Comparison of ENCODE assay signal across 7 mouse cellular contexts in genomic region chr9:69948964-69949363, GRCm38 (mm10). TPM values are rescaled to one million over a fixed set of nuclear protein-coding genes. Genes with fewer than 3 reads are reported as not detected.
DNase-seq lines count a peak whose midpoint lies in the region; ATAC-seq and TF ChIP-seq lines count a peak whose summit lies in the region.

No protein-coding gene starts in this region.

- no peak for ATAC-seq in liver, embryonic 12.5 days
- peak; percentile 55; the same call in 1 of the 2 replicates for ATAC-seq in stomach, postnatal 0 days (ENCODE audit: low FRiP score, low TSS enrichment)

- peak; percentile 90 for TF ChIP-seq CTCF in stomach, postnatal 0 days (IDR thresholded peaks at IDR 0.05; ENCODE audit: low read depth)

- H3K4me2 ChIP-seq in liver, embryonic 12.5 days = no peak overlapping the region
- H3K4me2 ChIP-seq in stomach, postnatal 0 days (replicated peaks; ENCODE audit: low read depth) = no peak overlapping the region

- H3K4me1 ChIP-seq in liver, embryonic 12.5 days = no peaks in the 10 kb centered on the region
- H3K4me1 ChIP-seq in stomach, postnatal 0 days (replicated peaks; ENCODE audit: control insufficient read depth, insufficient read depth) = no peaks in the 10 kb centered on the region

- 5% methylated on average over 2 of the region's 2 CpGs for WGBS in liver, embryonic 12.5 days (ENCODE audit: insufficient replicate concordance)
- 9% methylated on average over 2 of the region's 2 CpGs for WGBS in stomach, postnatal 0 days

- H3K9me3 ChIP-seq in liver, embryonic 12.5 days (replicated peaks) = no peaks in the 10 kb centered on the region
- H3K9me3 ChIP-seq in stomach, postnatal 0 days (ENCODE audit: control insufficient read depth, low read length) = no peaks in the 10 kb centered on the region

- no peaks in the 10 kb centered on the region for H3K36me3 ChIP-seq in liver, embryonic 12.5 days
- no peaks in the 10 kb centered on the region for H3K36me3 ChIP-seq in stomach, postnatal 0 days (ENCODE audit: control insufficient read depth, insufficient read depth, low read length)

- intact Hi-C loops in heart, postnatal 25 days (cut with DNase I) = loop anchor here (1.0 to 5.0 kb wide), 2 partner anchors 38 to 133 kb away; no protein-coding TSS in a partner anchor

- no peaks in the 10 kb centered on the region for H3K27me3 ChIP-seq in liver, embryonic 12.5 days (replicated peaks)
- H3K27me3 ChIP-seq in stomach, postnatal 0 days (ENCODE audit: control insufficient read depth, insufficient read depth, low read length) = no peaks in the 10 kb centered on the region

- TF ChIP-seq EP300 in stomach, postnatal 0 days (optimal IDR thresholded peaks at IDR 0.05) = no peak

- no peak overlapping the region for H3K27ac ChIP-seq in liver, embryonic 12.5 days
- H3K27ac ChIP-seq in stomach, postnatal 0 days (replicated peaks) = peak overlapping the region; percentile 40; the same call in 1 of the 2 replicates

- no peak overlapping the region for H3K4me3 ChIP-seq in liver, embryonic 12.5 days
- no peak overlapping the region for H3K4me3 ChIP-seq in stomach, postnatal 0 days (ENCODE audit: low read depth, low read length)

- DNase-seq in liver (peak; percentile 60), NIH3T3 (ENCODE audit: low read depth) (peak; percentile 53)
- peak; percentile 35 for DNase-seq in c-Kit-positive CD71-positive TER-119-negative erythroid progenitor cells, embryonic 14.5 days (ENCODE audit: low read depth)
- DNase-seq in heart, postnatal 25 days (ENCODE audit: low spot score) = peak; percentile 3
- DNase-seq in lung, postnatal 4 days = peak; percentile 36 to 64
- DNase-seq in stomach, postnatal 0 days (ENCODE audit: low spot score) = peak; percentile 81

- H3K9ac ChIP-seq in liver, embryonic 12.5 days = no peak overlapping the region
- no peak overlapping the region for H3K9ac ChIP-seq in stomach, postnatal 0 days (ENCODE audit: low read length)

RNA-seq across cellular contexts. Expression of gene Bnip2, which starts 40.3 kb away (rescaled TPM):
- polyA plus RNA-seq in liver, embryonic 12.5 days (2016; fragmentation: Nextera tagmentation; extraction: Ambion mirVana) = 60.1 and 61.4 TPM in 2 replicates
- total RNA-seq in heart, postnatal 25 days (2021) = 100 to 1,000 TPM in 1 of 2 experiments, 10 to 100 TPM in 1; 97.7 to 108 TPM
- 59.2 and 65.6 TPM in 2 replicates for polyA plus RNA-seq in stomach, postnatal 0 days (2015; fragmentation: Nextera tagmentation; extraction: Ambion mirVana)

Comparison
In these comparisons a context has a peak if more than half of its experiments do, and no peak if none do; other contexts are left out.
1. DNase-seq: peak in every context shown above with its lines; median percentile 81 in stomach, postnatal 0 days; 60 in liver; 53 in NIH3T3; 50 in lung, postnatal 4 days; 35 in c-Kit-positive CD71-positive TER-119-negative erythroid progenitor cells, embryonic 14.5 days; 3 in heart, postnatal 25 days.